Mouse (Mus musculus) adrenal gland, adult (tissue): Measurements from ENCODE around the gene Chad.
A peak's percentile ranks its signal among the peaks of the same experiment; 100 is the strongest.

ENCODE experiments used
- DNase-seq, 2 experiments: peaks; one replicate each; pipeline ENCODE4 v3.0.0; 2022 to 2023; ENCODE audit warnings: low spot score in 1 of 2; ENCODE audit not compliant: inconsistent age in 2 of 2

Chad gene

DNA sequence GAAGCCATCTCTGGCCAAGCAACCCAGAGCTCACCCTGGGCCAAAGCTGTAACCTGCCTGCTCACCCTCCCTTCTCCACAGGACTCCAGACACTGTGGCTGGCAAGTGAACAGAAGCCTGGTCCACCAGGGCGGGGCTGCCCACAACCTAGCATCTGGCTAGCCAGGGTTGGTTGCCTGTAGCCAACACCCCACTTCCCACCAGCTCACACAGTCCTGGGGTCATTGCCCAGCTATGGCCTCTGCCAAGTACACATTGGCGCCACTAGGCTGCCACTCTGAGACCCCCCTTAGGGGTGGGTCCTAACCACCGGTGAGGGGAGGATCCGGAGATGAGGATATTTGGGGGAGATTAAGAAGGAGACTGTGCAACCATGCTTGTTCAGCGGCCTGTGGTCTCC lies 1.0 kb upstream of the Chad start:
- no peak for DNase-seq

DNA sequence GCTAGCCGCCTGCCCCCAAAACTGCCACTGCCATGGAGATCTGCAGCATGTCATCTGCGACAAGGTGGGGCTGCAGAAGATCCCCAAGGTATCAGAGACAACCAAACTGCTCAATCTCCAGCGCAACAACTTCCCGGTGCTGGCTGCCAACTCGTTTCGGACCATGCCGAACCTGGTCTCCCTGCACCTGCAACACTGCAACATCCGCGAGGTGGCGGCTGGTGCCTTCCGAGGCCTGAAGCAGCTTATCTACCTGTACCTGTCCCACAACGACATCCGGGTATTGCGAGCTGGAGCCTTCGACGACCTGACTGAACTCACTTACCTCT lies 268 bp downstream of the Chad start:
- DNase-seq = no peak

- DNase-seq = no peak
Measured at GRCm38 (mm10) chr11:94566534-94566933, 1.7 kb downstream of the Chad start.

DNA sequence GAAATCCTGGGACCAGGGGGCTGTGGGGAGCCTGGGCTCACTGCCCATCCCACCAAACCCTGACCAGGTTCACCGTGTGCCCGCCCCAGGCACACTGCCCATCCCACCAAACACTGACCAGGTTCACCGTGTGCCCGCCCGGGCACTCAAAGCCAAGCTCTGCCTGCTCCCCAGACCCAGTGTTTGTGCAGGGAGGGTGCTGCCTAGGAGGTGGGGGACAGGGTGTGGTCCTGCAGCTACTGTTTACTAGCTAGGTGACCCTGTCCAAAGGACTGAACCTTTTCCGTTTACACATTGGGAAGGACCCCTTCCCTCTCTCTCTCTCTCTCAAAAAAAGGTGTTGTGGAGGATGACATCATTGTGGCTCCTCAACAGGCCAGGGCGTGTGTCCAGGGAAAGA lies 2.5 kb downstream of the Chad start:
- DNase-seq = no peak

- peak; percentile 53 to 72 for DNase-seq
Measured at GRCm38 (mm10) chr11:94570612-94571011, 5.8 kb downstream of the Chad start.

GRCm38 (mm10) chr11:94571850-94572249 lies 7.0 kb downstream of the Chad start:
- no peak for DNase-seq

GRCm38 (mm10) chr11:94574560-94574959 lies 9.7 kb downstream of the Chad start:
- DNase-seq = no peak

GRCm38 (mm10) chr11:94575036-94575435 lies 10.2 kb downstream of the Chad start:
- no peak for DNase-seq

- DNase-seq = no peak
Measured at GRCm38 (mm10) chr11:94576361-94576760, 11.5 kb downstream of the Chad start.

GRCm38 (mm10) chr11:94580111-94580740 lies 15.4 kb downstream of the Chad start:
- DNase-seq = no peak

DNA sequence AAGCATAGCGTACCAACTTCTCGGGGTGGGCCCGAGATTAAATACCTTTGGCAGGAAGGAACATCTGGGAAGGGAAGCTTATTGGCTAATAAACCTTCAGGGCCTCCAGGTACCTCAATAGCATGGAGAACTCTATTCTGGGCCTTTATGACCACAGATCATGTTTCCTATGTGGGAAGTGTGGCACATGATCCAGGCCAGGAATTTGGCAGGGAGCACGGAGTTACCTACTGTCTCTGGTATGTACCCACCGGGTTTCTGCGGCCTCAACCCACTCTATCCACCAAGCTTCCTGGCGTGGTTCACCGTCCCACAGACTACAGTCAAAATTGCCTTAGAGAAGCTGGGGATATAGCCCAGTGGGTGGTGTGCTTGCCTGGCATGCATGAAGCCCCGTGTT lies 20.2 kb downstream of the Chad start:
- no peak for DNase-seq

- no peak for DNase-seq
Measured at GRCm38 (mm10) chr11:94587511-94587910, 22.7 kb downstream of the Chad start.

DNA sequence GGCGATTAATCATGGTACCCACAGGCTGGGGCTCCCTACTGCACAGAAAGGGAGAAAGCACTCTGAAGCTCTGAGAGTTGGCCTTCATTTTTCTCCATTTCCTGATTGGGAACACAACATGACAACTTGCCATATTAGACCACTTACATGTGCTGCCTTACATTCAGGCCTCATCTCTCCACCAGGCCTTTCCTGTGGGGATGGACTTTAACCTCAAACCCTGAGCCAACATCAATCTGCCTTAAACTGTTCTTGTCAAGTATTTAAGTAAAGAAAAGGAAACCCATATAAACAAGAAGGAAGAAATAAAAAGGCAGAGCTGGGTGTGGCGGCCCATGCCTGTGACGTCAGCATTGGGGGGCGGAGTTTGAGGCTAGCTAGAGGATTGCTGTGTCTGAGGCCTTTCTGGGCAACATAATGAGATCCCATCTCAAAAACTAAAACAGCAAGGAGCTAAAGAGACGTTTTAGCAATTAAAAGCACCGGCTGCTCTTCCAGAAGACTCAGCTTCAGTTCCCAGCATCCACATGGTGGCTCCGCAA lies 31.5 kb downstream of the Chad start:
- DNase-seq = no peak

- DNase-seq = peak; percentile 93 to 97
Measured at GRCm38 (mm10) chr11:94597319-94597718, 32.5 kb downstream of the Chad start.

- DNase-seq = peak in 1 of 2 experiments; percentile 59
Measured at GRCm38 (mm10) chr11:94598437-94599120, 33.7 kb downstream of the Chad start.

GRCm38 (mm10) chr11:94600447-94600846 lies 35.6 kb downstream of the Chad start:
- DNase-seq = peak; percentile 51 to 65

DNA sequence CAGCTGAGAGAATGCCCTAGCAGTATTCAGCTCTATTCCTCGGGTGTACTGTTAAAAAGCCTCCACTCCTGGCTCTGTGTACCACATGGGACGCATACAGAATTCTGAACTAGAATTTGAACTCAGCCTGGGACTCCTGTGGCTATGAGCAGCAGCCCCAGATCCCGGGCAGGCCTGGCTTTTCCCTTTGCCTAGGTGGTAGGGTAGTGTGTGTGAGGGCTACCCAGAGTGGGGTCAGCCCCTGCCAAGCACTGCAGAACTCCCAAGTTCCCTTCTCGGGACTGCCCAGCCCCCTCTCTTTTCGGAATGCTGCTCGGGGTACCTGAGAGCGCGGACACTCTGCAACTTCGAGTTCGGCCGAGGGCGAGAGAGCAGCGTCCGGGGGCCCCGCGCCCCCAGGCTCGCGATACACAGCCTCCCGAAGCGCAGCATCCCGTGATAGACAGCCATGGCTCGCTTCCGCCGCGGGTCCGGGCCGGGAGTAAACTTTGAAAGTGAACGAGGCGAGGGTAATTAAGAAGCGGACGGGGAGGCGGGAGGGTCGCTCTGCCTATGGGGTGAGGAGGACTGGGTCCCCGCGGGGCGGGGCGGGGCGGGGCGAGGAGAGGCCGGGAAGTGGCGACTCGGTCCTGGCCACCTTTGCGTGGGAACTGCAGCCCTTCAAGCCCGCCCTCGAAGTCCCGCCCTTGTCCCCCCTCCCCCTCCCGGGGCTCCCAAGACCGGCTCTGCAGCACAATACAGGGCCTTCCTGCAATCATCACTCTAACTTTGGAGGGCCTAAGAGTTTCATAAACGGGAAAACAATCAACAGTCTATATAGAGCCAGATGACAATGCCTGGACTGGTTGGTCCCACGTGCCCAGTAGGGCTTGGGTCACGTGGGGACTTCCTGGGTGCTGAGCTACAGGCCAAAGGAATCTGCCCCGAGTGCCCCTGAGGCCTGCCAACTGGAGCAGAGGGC lies 36.8 kb downstream of the Chad start, which contains the start of gene Acsf2:
TSS of gene Acsf2 (minus strand) at position 551 of the 961 bp plus-strand sequence.
- DNase-seq = peak; percentile 92 to 96

DNA sequence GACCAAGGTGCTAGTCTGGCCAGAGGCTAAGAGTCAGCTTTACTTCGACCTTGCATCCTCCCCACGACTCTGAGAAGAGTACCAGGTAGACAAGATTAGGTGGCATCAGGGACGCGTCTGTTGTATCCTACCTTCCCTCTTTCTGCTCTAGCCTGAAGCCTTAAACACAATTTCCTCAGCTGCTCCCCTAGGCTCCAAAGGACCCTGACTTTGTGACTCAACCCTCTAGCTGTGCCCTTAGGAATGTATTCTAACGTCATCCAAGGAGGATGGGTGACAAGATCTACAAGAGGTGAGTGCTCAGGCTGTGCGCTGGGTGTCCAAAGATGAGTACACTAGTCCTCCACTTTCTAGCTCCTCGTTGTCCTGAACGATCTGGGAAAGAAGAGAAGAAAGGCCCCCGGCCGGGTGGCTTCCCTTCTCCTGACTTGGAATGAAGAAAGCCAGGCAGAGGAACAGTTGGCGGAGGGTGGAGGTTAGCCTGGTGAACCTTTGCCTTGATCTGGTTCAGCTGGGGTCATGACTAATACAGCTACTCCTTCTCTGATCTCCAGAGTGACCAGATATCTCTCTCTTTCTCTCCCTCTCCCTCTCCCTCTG lies 37.6 kb downstream of the Chad start:
- DNase-seq = peak; percentile 67 to 90

DNA sequence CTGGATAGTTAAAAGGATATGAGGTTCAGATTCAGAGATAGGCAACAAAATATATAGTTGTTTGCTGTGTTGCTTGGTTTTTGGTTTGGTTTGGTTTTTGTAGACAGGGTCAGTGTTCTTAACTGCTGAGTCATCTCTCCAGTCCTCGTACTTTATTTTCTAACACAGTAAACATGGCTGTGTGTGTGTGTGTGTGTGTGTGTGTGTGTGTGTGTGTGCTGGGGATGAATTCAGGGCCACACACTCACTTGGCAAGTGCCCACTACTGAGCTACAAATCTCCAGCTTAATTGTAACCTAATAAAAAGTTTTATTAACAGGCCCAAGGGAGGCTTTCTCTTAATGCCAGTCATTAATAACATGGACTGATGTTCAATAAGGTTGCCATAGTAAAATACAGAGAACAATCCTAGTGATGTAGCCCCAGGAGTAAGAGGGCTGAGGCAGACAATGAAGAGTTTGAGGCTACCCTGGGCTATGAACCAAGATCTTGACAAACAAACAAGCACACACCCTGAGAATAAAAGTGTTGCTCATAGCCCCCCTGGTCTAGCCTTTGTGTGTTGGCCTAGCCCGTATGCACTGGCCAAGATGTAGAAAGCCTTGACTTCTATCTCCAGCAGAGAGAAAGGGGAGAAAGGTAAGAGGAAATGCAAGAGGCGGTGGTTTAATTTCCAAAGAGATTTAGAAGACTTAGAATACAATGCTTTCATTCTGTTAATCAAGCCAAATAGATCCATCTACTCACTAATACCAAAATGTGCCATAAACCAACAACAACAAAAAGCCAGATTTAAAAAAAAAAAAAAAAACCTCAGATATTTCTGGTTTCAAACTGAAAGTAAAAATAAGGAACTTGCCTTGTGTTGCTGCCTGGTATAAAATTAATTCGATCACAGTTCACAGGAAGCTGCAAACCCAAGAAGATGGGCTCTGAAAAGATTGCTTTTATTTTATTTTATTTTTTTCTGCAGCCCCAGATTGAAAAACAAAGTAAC lies 46.2 kb downstream of the Chad start:
- peak in 1 of 2 experiments; percentile 78 for DNase-seq

GRCm38 (mm10) chr11:94614603-94615002 lies 49.8 kb downstream of the Chad start:
- DNase-seq = no peak
